Mouse (Mus musculus) spleen, postnatal 0 days (tissue): ENCODE measurements around the gene Hsd3b5. TPM values are rescaled to one million over a fixed set of nuclear protein-coding genes. Genes with fewer than 3 reads are reported as not detected.

ENCODE experiments used
- polyA plus RNA-seq: library from polyadenylated mRNA; unstranded; fragments of >200 nt; fragmentation: Nextera tagmentation; extraction: Ambion mirVana; gene quantifications from 2 replicates; pipeline ENCODE4 v1.2.1, GENCODE M21; 2015

The Hsd3b5 gene
- polyA plus RNA-seq = not detected in 2 replicates

GRCm38 (mm10) chr3:98630152-98630551, at the start of gene Hsd3b5:
Gene Hsd3b5, minus strand, starts transcription at chr3:98630252.

GRCm38 (mm10) chr3:98588707-98589106, 41.3 kb downstream of the Hsd3b5 start, which contains the start of gene Gm10681:
Gene Gm10681, minus strand, starts transcription at chr3:98588807.

Other genes starting within 250 kb of the Hsd3b5 start
- gene Zfp697, start 247.8 kb downstream of the Hsd3b5 start, polyA plus RNA-seq = 0.72 and 1.1 TPM in 2 replicates
- not detected in 2 replicates for gene Gm4450, start 173.1 kb downstream of the Hsd3b5 start, polyA plus RNA-seq
- gene Hsd3b4, start 119.7 kb downstream of the Hsd3b5 start, polyA plus RNA-seq = not detected in 2 replicates
- not detected in 2 replicates for gene Gm10681, start 41.4 kb downstream of the Hsd3b5 start, polyA plus RNA-seq
- not detected in 2 replicates for gene Hsd3b2, start 94.3 kb upstream of the Hsd3b5 start, polyA plus RNA-seq
- gene Hsd3b3, start 132.9 kb upstream of the Hsd3b5 start, polyA plus RNA-seq = not detected in 2 replicates
- gene Hsd3b6, start 184.2 kb upstream of the Hsd3b5 start, polyA plus RNA-seq = 0.10 and 0.13 TPM in 2 replicates
- gene Hsd3b1, start 229.5 kb upstream of the Hsd3b5 start, polyA plus RNA-seq = 0.14 and 0.24 TPM in 2 replicates